In genomic region chrX:152147451-152148116, GRCm38 (mm10) we compare ENCODE assay signal across 9 mouse cellular contexts. TPM values are rescaled to one million over a fixed set of nuclear protein-coding genes. Genes with fewer than 3 reads are reported as not detected.
DNase-seq lines count a peak whose midpoint lies in the region; ATAC-seq lines count a peak whose summit lies in the region.
"Had no signal": no experiment of that assay in that cellular context is flagged by ENCODE, and none has a peak within 500 bp of the region (broad histone marks: within the 10 kb centered on the region; RNA-seq: fewer than 3 reads in every experiment).

No protein-coding gene starts in this region.

- no peak overlapping the region for H3K4me2 ChIP-seq in heart, embryonic 11.5 days
- no peak overlapping the region for H3K4me2 ChIP-seq in limb, embryonic 12.5 days
- peak overlapping the region; percentile 29 for H3K4me2 ChIP-seq in midbrain, embryonic 14.5 days (ENCODE audit: low read length)

- no peak overlapping the region for H3K27ac ChIP-seq in heart, embryonic 11.5 days (ENCODE audit: low read depth, low read length)
- H3K27ac ChIP-seq in limb, embryonic 12.5 days: no peak overlapping the region
- H3K27ac ChIP-seq in midbrain, embryonic 14.5 days (replicated peaks; ENCODE audit: low read depth, low read length): no peak overlapping the region
- H3K27ac ChIP-seq: macrophage had no signal

- H3K4me3 ChIP-seq in heart, embryonic 11.5 days (ENCODE audit: low read depth, low read length): no peak overlapping the region
- H3K4me3 ChIP-seq in limb, embryonic 12.5 days (replicated peaks): no peak overlapping the region
- no peak overlapping the region for H3K4me3 ChIP-seq in midbrain, embryonic 14.5 days (replicated peaks; ENCODE audit: low read depth, low read length)

- H3K36me3 ChIP-seq in heart, embryonic 11.5 days (ENCODE audit: control insufficient read depth, insufficient read depth, low read length): no peaks in the 10 kb centered on the region
- H3K36me3 ChIP-seq in limb, embryonic 12.5 days: no peaks in the 10 kb centered on the region
- no peaks in the 10 kb centered on the region for H3K36me3 ChIP-seq in midbrain, embryonic 14.5 days (ENCODE audit: control insufficient read depth, insufficient read depth, low read length)

- 41% methylated on average over 5 of the region's 5 CpGs for WGBS in heart, embryonic 11.5 days (ENCODE audit: insufficient replicate concordance)
- 38% methylated on average over 5 of the region's 5 CpGs for WGBS in limb, embryonic 12.5 days
- 32% methylated on average over 5 of the region's 5 CpGs for WGBS in midbrain, embryonic 14.5 days

- H3K9ac ChIP-seq in heart, embryonic 11.5 days (ENCODE audit: low read depth, low read length): no peak overlapping the region
- no peak overlapping the region for H3K9ac ChIP-seq in limb, embryonic 12.5 days (replicated peaks)
- H3K9ac ChIP-seq in midbrain, embryonic 14.5 days (replicated peaks; ENCODE audit: low read length): no peak overlapping the region

- H3K4me1 ChIP-seq in heart, embryonic 11.5 days (ENCODE audit: control insufficient read depth, insufficient read depth, low read length): no peaks in the 10 kb centered on the region
- H3K4me1 ChIP-seq in limb, embryonic 12.5 days (replicated peaks): no peaks in the 10 kb centered on the region; the same call in 1 of the 2 replicates
- H3K4me1 ChIP-seq in midbrain, embryonic 14.5 days (ENCODE audit: control insufficient read depth, insufficient read depth, low read length): no peaks in the 10 kb centered on the region

- peak; percentile 95 for DNase-seq in heart, adult 11 months
- DNase-seq in embryo, embryonic 11.5 days (ENCODE audit: low read depth, low spot score): peak; percentile 32
- DNase-seq in gastrocnemius, postnatal 4 days (ENCODE audit: low spot score in 2 of 2): peak; percentile 36 to 60
- peak; percentile 74 for DNase-seq in kidney, adult 18-20 months
- DNase-seq in midbrain, embryonic 14.5 days: peak; percentile 79
- DNase-seq in spleen, postnatal 36 days (ENCODE audit: low spot score in 2 of 2): peak; percentile 9 to 35

- no peak for ATAC-seq in heart, embryonic 11.5 days (replicated peaks; ENCODE audit: insufficient number of reproducible peaks, low FRiP score, low TSS enrichment)
- ATAC-seq in limb, embryonic 12.5 days (ENCODE audit: insufficient number of reproducible peaks, insufficient read depth, low FRiP score, low TSS enrichment, low read depth): peak; percentile 81; the same call in 1 of the 2 replicates
- ATAC-seq in midbrain, embryonic 14.5 days (ENCODE audit: low FRiP score, low TSS enrichment): peak; percentile 41; the same call in 1 of the 2 replicates

- H3K27me3 ChIP-seq in heart, embryonic 11.5 days (ENCODE audit: control insufficient read depth, insufficient read depth, low read length): peaks cover 54% of the 10 kb centered on the region
- peaks cover 75% of the 10 kb centered on the region for H3K27me3 ChIP-seq in limb, embryonic 12.5 days
- peaks cover 29% of the 10 kb centered on the region for H3K27me3 ChIP-seq in midbrain, embryonic 14.5 days (ENCODE audit: control insufficient read depth, insufficient read depth, low read length)

- H3K9me3 ChIP-seq in heart, embryonic 11.5 days (replicated peaks; ENCODE audit: control insufficient read depth, low read length): no peaks in the 10 kb centered on the region
- H3K9me3 ChIP-seq in limb, embryonic 12.5 days: no peaks in the 10 kb centered on the region
- H3K9me3 ChIP-seq in midbrain, embryonic 14.5 days (ENCODE audit: control insufficient read depth, low read length): no peaks in the 10 kb centered on the region

RNA-seq across cellular contexts. Expression of gene Iqsec2, which starts 3.5 kb away (rescaled TPM):
- polyA plus RNA-seq in heart, embryonic 11.5 days (2014; fragmentation: Nextera tagmentation; extraction: Ambion mirVana): 21.6 and 23.6 TPM in 2 replicates
- 10 to 100 TPM; 18.0 to 18.9 TPM for total RNA-seq in gastrocnemius, postnatal 4 days (2021)
- polyA plus RNA-seq in limb, embryonic 12.5 days (2016; fragmentation: Nextera tagmentation; extraction: Ambion mirVana): 1.4 TPM in 2 replicates
- polyA plus RNA-seq in midbrain, embryonic 14.5 days (2014; fragmentation: Nextera tagmentation; extraction: Ambion mirVana): 5.2 and 7.2 TPM in 2 replicates

Comparison
In these comparisons a context has a peak if more than half of its experiments do, and no peak if none do; other contexts are left out.
1. DNase-seq: peak in every context shown above with its lines; median percentile 95 in heart, adult 11 months; 79 in midbrain, embryonic 14.5 days; 74 in kidney, adult 18-20 months; 48 in gastrocnemius, postnatal 4 days; 32 in embryo, embryonic 11.5 days; 22 in spleen, postnatal 36 days.